Mouse (Mus musculus): ENCODE data around the gene Mt3.
"Not testable (repeated sequence)": the region's sequence is repeated elsewhere in the genome, so short reads cannot be mapped to it uniquely, and the experiment has no call there.

Mt3 gene

GRCm38 (mm10) chr8:94152513-94153300, at the start of gene Mt3:
Mt3 (plus strand) TSS chr8:94152607.
- DNase-seq = no peak

- no peak for DNase-seq
Observed at GRCm38 (mm10) chr8:94104146-94104545, 48.3 kb upstream of the Mt3 start.

GRCm38 (mm10) chr8:94107871-94108270, 44.5 kb upstream of the Mt3 start:
- no peak for DNase-seq

- DNase-seq = no peak
Observed at GRCm38 (mm10) chr8:94109396-94109795, 43.0 kb upstream of the Mt3 start.

- no peak for DNase-seq
Observed at GRCm38 (mm10) chr8:94109835-94110234, 42.6 kb upstream of the Mt3 start.

- DNase-seq = no peak
Observed at GRCm38 (mm10) chr8:94110526-94111177, 41.8 kb upstream of the Mt3 start.

GRCm38 (mm10) chr8:94113435-94113834, 39.0 kb upstream of the Mt3 start:
- no peak for DNase-seq

GRCm38 (mm10) chr8:94113972-94114371, 38.4 kb upstream of the Mt3 start:
- DNase-seq = no peak

- DNase-seq = no peak
Observed at GRCm38 (mm10) chr8:94118776-94119430, 33.5 kb upstream of the Mt3 start.

GRCm38 (mm10) chr8:94121625-94122024, 30.8 kb upstream of the Mt3 start:
- no peak for DNase-seq

- no peak for DNase-seq
Observed at GRCm38 (mm10) chr8:94122711-94123468, 29.5 kb upstream of the Mt3 start.

GRCm38 (mm10) chr8:94127711-94128110, 24.7 kb upstream of the Mt3 start:
- no peak for DNase-seq

- no peak for DNase-seq
Observed at GRCm38 (mm10) chr8:94129133-94129789, 23.1 kb upstream of the Mt3 start.

GRCm38 (mm10) chr8:94130126-94130525, 22.3 kb upstream of the Mt3 start:
- DNase-seq = no peak

- DNase-seq = no peak
Observed at GRCm38 (mm10) chr8:94132096-94132495, 20.3 kb upstream of the Mt3 start.

GRCm38 (mm10) chr8:94134601-94135000, 17.8 kb upstream of the Mt3 start:
- DNase-seq = not testable (repeated sequence)

- no peak for DNase-seq
Observed at GRCm38 (mm10) chr8:94135556-94135955, 16.9 kb upstream of the Mt3 start.

- no peak for DNase-seq
Observed at GRCm38 (mm10) chr8:94136192-94136591, 16.2 kb upstream of the Mt3 start.

- DNase-seq = no peak
Observed at GRCm38 (mm10) chr8:94136933-94137332, 15.5 kb upstream of the Mt3 start, which contains the start of gene Mt4. Mt4 (plus strand) TSS chr8:94137197.

- no peak for DNase-seq
Observed at GRCm38 (mm10) chr8:94140266-94140795, 12.1 kb upstream of the Mt3 start.

GRCm38 (mm10) chr8:94148236-94148635, 4.2 kb upstream of the Mt3 start:
- DNase-seq = no peak

- no peak for DNase-seq
Observed at GRCm38 (mm10) chr8:94150925-94151324, 1.5 kb upstream of the Mt3 start.
